Mouse (Mus musculus) midbrain, embryonic 16.5 days (tissue): ENCODE data around the gene Cfap74. TPM values are rescaled to one million over a fixed set of nuclear protein-coding genes. Genes with fewer than 3 reads are reported as not detected.

Experiments
- ATAC-seq: fragments of 200-750 bp; cut with Nextera tagmentation; 2 replicates; pipeline ENCODE4 v1.8.0; 2017; ENCODE audit warnings: moderate TSS enrichment
- H3K27ac ChIP-seq: fragments of 300-500 bp; sonication (generic); 2 replicates; pipeline ENCODE4 v1.5.1; 2014; ENCODE audit warnings: mild to moderate bottlenecking, low read length, mixed read lengths
- H3K27me3 ChIP-seq: fragments of 300-500 bp; sonication (generic); 2 replicates; pipeline ENCODE4 v1.6.1; 2014; ENCODE audit warnings: low read depth, low read length, mixed read lengths; ENCODE audit not compliant: control insufficient read depth, insufficient read depth
- H3K36me3 ChIP-seq: fragments of 300-500 bp; sonication (generic); 2 replicates; pipeline ENCODE4 v1.6.1; 2014; ENCODE audit warnings: mild to moderate bottlenecking, low read length, moderate library complexity, mixed read lengths; ENCODE audit not compliant: control insufficient read depth, insufficient read depth
- H3K4me1 ChIP-seq: fragments of 300-500 bp; sonication (generic); 2 replicates; pipeline ENCODE4 v1.6.1; 2014; ENCODE audit warnings: mild to moderate bottlenecking, low read length, mixed read lengths; ENCODE audit not compliant: control insufficient read depth, insufficient read depth
- H3K4me2 ChIP-seq: fragments of 300-500 bp; sonication (generic); 2 replicates; pipeline ENCODE4 v1.6.1; 2014; ENCODE audit warnings: mild to moderate bottlenecking, low read length, mixed read lengths
- H3K4me3 ChIP-seq: fragments of 300-500 bp; sonication (generic); 2 replicates; pipeline ENCODE4 v1.5.1; 2014; ENCODE audit warnings: low read depth, mild to moderate bottlenecking, low read length, moderate library complexity, mixed read lengths
- H3K9ac ChIP-seq: fragments of 300-500 bp; sonication (generic); 2 replicates; pipeline ENCODE4 v1.6.1; 2014; ENCODE audit warnings: low read depth, low read length, mixed read lengths
- H3K9me3 ChIP-seq: fragments of 300-500 bp; sonication (generic); replicated peaks from 2 replicates; pipeline ENCODE4 v1.6.1; 2014; ENCODE audit warnings: mild to moderate bottlenecking, low read length, mixed read lengths; ENCODE audit not compliant: control insufficient read depth, poor library complexity, severe bottlenecking
- WGBS: fragments of 180-500 bp; shearing (Covaris S2); extraction: QIAGEN DNeasy Blood & Tissue Kit; methylation state at CpG from one replicate; pipeline ENCODE4 v1.1.7; 2014; 5-methylcytosine and 5-hydroxymethylcytosine counted together
- polyA plus RNA-seq: library from polyadenylated mRNA; unstranded; fragments of >200 nt; fragmentation: Nextera tagmentation; extraction: Ambion mirVana; gene quantifications from 2 replicates; pipeline ENCODE4 v1.2.1, GENCODE M21; 2015

Gene Cfap74
- polyA plus RNA-seq, 1 experiment from 2014 or later: 5.9 TPM

GRCm38 (mm10) chr4:155458575-155458974 lies 49.6 kb downstream of the Cfap74 start:
- no peak overlapping the region for H3K27ac ChIP-seq
- no peaks in the 10 kb centered on the region for H3K9me3 ChIP-seq
- 85% methylated on average over 5 of the region's 5 CpGs for WGBS
- no peak overlapping the region for H3K9ac ChIP-seq
- H3K4me3 ChIP-seq: no peak overlapping the region
- H3K36me3 ChIP-seq: no peaks in the 10 kb centered on the region
- ATAC-seq: no peak
- no peaks in the 10 kb centered on the region for H3K27me3 ChIP-seq
- no peak overlapping the region for H3K4me2 ChIP-seq
- no peaks in the 10 kb centered on the region for H3K4me1 ChIP-seq

- Histone ChIP-seq H3K4me3 (no peak overlapping the region), H3K9me3 (no peaks in the 10 kb centered on the region), H3K27ac (no peak overlapping the region), H3K4me1 (no peaks in the 10 kb centered on the region), H3K36me3 (no peaks in the 10 kb centered on the region), H3K9ac (no peak overlapping the region), H3K27me3 (no peaks in the 10 kb centered on the region), H3K4me2 (no peak overlapping the region)
- no peak for ATAC-seq
- WGBS: 83% methylated on average over 13 of the region's 13 CpGs
Measured at GRCm38 (mm10) chr4:155463050-155463449, 54.1 kb downstream of the Cfap74 start.

- no peaks in the 10 kb centered on the region for H3K27me3 ChIP-seq
- H3K9ac ChIP-seq: no peak overlapping the region
- no peak for ATAC-seq
- no peak overlapping the region for H3K27ac ChIP-seq
- no peaks in the 10 kb centered on the region for H3K36me3 ChIP-seq
- H3K4me1 ChIP-seq: no peaks in the 10 kb centered on the region
- WGBS: 92% methylated on average over 6 of the region's 6 CpGs
- no peak overlapping the region for H3K4me3 ChIP-seq
- no peak overlapping the region for H3K4me2 ChIP-seq
- H3K9me3 ChIP-seq: no peaks in the 10 kb centered on the region
Measured at GRCm38 (mm10) chr4:155463611-155464010, 54.6 kb downstream of the Cfap74 start.

- Histone ChIP-seq H3K27ac (no peak overlapping the region), H3K36me3 (no peaks in the 10 kb centered on the region), H3K9me3 (no peaks in the 10 kb centered on the region), H3K4me2 (no peak overlapping the region), H3K4me1 (0 out of 2 replicates have a peak, but pooled peaks cover under 1% of the 10 kb centered on the region), H3K9ac (no peak overlapping the region), H3K4me3 (no peak overlapping the region), H3K27me3 (no peaks in the 10 kb centered on the region)
- 93% methylated on average over 4 of the region's 4 CpGs for WGBS
- no peak for ATAC-seq
Measured at GRCm38 (mm10) chr4:155464061-155464460, 55.1 kb downstream of the Cfap74 start.

- no peak for ATAC-seq
- no peak overlapping the region for H3K9ac ChIP-seq
- H3K27ac ChIP-seq: no peak overlapping the region
- H3K27me3 ChIP-seq: no peaks in the 10 kb centered on the region
- 0 out of 2 replicates have a peak, but pooled peaks cover 2% of the 10 kb centered on the region for H3K4me1 ChIP-seq
- WGBS: 74% methylated on average over 6 of the region's 6 CpGs
- no peaks in the 10 kb centered on the region for H3K36me3 ChIP-seq
- H3K4me3 ChIP-seq: no peak overlapping the region
- no peaks in the 10 kb centered on the region for H3K9me3 ChIP-seq
- no peak overlapping the region for H3K4me2 ChIP-seq
Measured at GRCm38 (mm10) chr4:155465607-155466006, 56.6 kb downstream of the Cfap74 start.

- H3K9ac ChIP-seq: no peak overlapping the region
- no peak overlapping the region for H3K4me3 ChIP-seq
- H3K27ac ChIP-seq: no peak overlapping the region
- 82% methylated on average over 5 of the region's 5 CpGs for WGBS
- H3K4me1 ChIP-seq: 0 out of 2 replicates have a peak, but pooled peaks cover 2% of the 10 kb centered on the region
- no peaks in the 10 kb centered on the region for H3K27me3 ChIP-seq
- no peaks in the 10 kb centered on the region for H3K36me3 ChIP-seq
- no peak for ATAC-seq
- H3K9me3 ChIP-seq: no peaks in the 10 kb centered on the region
- H3K4me2 ChIP-seq: no peak overlapping the region
Measured at GRCm38 (mm10) chr4:155466080-155466479, 57.1 kb downstream of the Cfap74 start.

- Histone ChIP-seq H3K9me3 (no peaks in the 10 kb centered on the region), H3K27me3 (no peaks in the 10 kb centered on the region), H3K4me2 (no peak overlapping the region), H3K4me3 (no peak overlapping the region), H3K36me3 (no peaks in the 10 kb centered on the region), H3K9ac (no peak overlapping the region), H3K27ac (no peak overlapping the region), H3K4me1 (0 out of 2 replicates have a peak, but pooled peaks cover 2% of the 10 kb centered on the region)
- 82% methylated on average over 13 of the region's 13 CpGs for WGBS
- no peak for ATAC-seq
Measured at GRCm38 (mm10) chr4:155467237-155468010, 58.4 kb downstream of the Cfap74 start.

GRCm38 (mm10) chr4:155468952-155469351 lies 60.0 kb downstream of the Cfap74 start, which contains the start of gene Tmem52:
Gene Tmem52, plus strand, starts transcription at chr4:155469114.
- H3K4me3 ChIP-seq: no peak within 1 kb of the TSS
- H3K9ac ChIP-seq: no peak within 1 kb of the TSS
- H3K4me2 ChIP-seq: no peak within 1 kb of the TSS
- H3K27ac ChIP-seq: no peak within 1 kb of the TSS
- H3K36me3 ChIP-seq: no peaks in the 10 kb centered on the region
- H3K27me3 ChIP-seq: no peaks in the 10 kb centered on the region
- ATAC-seq: no peak
- no peaks in the 10 kb centered on the region for H3K9me3 ChIP-seq
- peaks cover 2% of the 10 kb centered on the region; the same call in 1 of the 2 replicates for H3K4me1 ChIP-seq
- WGBS: 14% methylated on average over 21 of the region's 21 CpGs

- Histone ChIP-seq H3K27me3 (no peaks in the 10 kb centered on the region), H3K9ac (no peak overlapping the region), H3K4me3 (no peak overlapping the region), H3K4me2 (no peak overlapping the region), H3K27ac (no peak overlapping the region), H3K4me1 (peaks cover 2% of the 10 kb centered on the region; the same call in 1 of the 2 replicates), H3K9me3 (no peaks in the 10 kb centered on the region), H3K36me3 (no peaks in the 10 kb centered on the region)
- ATAC-seq: no peak
- 81% methylated on average over 18 of the region's 18 CpGs for WGBS
Measured at GRCm38 (mm10) chr4:155469590-155470262, 60.7 kb downstream of the Cfap74 start.
